19 mouse cellular contexts compared by ENCODE assay signal in genomic region chr12:76430879-76431406, GRCm38 (mm10). TPM values are rescaled to one million over a fixed set of nuclear protein-coding genes. Genes with fewer than 3 reads are reported as not detected.
DNase-seq lines count a peak whose midpoint lies in the region; ATAC-seq and TF ChIP-seq lines count a peak whose summit lies in the region.
"Had no signal": no experiment of that assay in that cellular context is flagged by ENCODE, and none has a peak within 500 bp of the region (broad histone marks: within the 10 kb centered on the region; RNA-seq: fewer than 3 reads in every experiment).

No protein-coding gene starts in this region.

- peak; percentile 24 for DNase-seq in gastrocnemius, adult 18-20 months (ENCODE audit: low spot score)
- no peak for DNase-seq in gastrocnemius, postnatal 10 days
- no peak for DNase-seq in left cerebral cortex, adult 2 months (ENCODE audit: extremely low spot score in 1 of 2, low spot score in 2 of 2)
- no peak for DNase-seq in left cerebral cortex, postnatal 36 days (ENCODE audit: low spot score in 2 of 2)
- no peak for DNase-seq in stomach, postnatal 0 days (ENCODE audit: low spot score)
- DNase-seq in kidney, adult 11 months, result no peak
- DNase-seq: cerebellum, adult 11 months; midbrain, embryonic 14.5 days; retina, postnatal 1 day; thymus, postnatal 25 days had no signal

- no peaks in the 10 kb centered on the region for H3K36me3 ChIP-seq in stomach, embryonic 14.5 days (ENCODE audit: control insufficient read depth, insufficient read depth, low read length)
- no peaks in the 10 kb centered on the region for H3K36me3 ChIP-seq in stomach, postnatal 0 days (ENCODE audit: control insufficient read depth, insufficient read depth, low read length)
- H3K36me3 ChIP-seq: embryonic facial prominence, embryonic 15.5 days; kidney, embryonic 15.5 days; liver, embryonic 12.5 days; neural tube, embryonic 13.5 days had no signal

- 43% methylated on average over 5 of the region's 5 CpGs for WGBS in stomach, embryonic 14.5 days
- WGBS in stomach, postnatal 0 days, result 44% methylated on average over 5 of the region's 5 CpGs

- TF ChIP-seq CTCF in left cerebral cortex, adult 2 months (IDR thresholded peaks at IDR 0.05), result no peak
- TF ChIP-seq CTCF in stomach, postnatal 0 days (IDR thresholded peaks at IDR 0.05; ENCODE audit: low read depth), result no peak

- H3K4me2 ChIP-seq in stomach, embryonic 14.5 days (replicated peaks; ENCODE audit: low read depth, low read length), result no peak overlapping the region
- H3K4me2 ChIP-seq in stomach, postnatal 0 days (replicated peaks; ENCODE audit: low read depth), result no peak overlapping the region
- H3K4me2 ChIP-seq: embryonic facial prominence, embryonic 15.5 days; kidney, embryonic 15.5 days; liver, embryonic 12.5 days; neural tube, embryonic 13.5 days had no signal

- TF ChIP-seq EP300 in stomach, postnatal 0 days (optimal IDR thresholded peaks at IDR 0.05), result no peak

- H3K4me3 ChIP-seq in left cerebral cortex, adult 2 months, result no peak overlapping the region
- no peak overlapping the region for H3K4me3 ChIP-seq in stomach, embryonic 14.5 days (ENCODE audit: low read depth, low read length)
- H3K4me3 ChIP-seq in stomach, postnatal 0 days (ENCODE audit: low read depth, low read length), result no peak overlapping the region
- H3K4me3 ChIP-seq: embryonic facial prominence, embryonic 15.5 days; heart, adult 2 months; kidney, embryonic 15.5 days; liver, embryonic 12.5 days; neural tube, embryonic 13.5 days had no signal

- H3K9me3 ChIP-seq in stomach, embryonic 14.5 days (ENCODE audit: control insufficient read depth, low read depth, low read length), result no peaks in the 10 kb centered on the region
- no peaks in the 10 kb centered on the region for H3K9me3 ChIP-seq in stomach, postnatal 0 days (ENCODE audit: control insufficient read depth, low read length)
- H3K9me3 ChIP-seq: embryonic facial prominence, embryonic 15.5 days; kidney, embryonic 15.5 days; liver, embryonic 12.5 days; neural tube, embryonic 13.5 days had no signal

- no peak for ATAC-seq in stomach, embryonic 14.5 days (ENCODE audit: insufficient number of reproducible peaks, insufficient read depth, low FRiP score, low read depth)
- ATAC-seq in stomach, postnatal 0 days (ENCODE audit: low FRiP score, low TSS enrichment), result no peak
- ATAC-seq: forebrain, embryonic 14.5 days; hindbrain, embryonic 16.5 days; liver, embryonic 12.5 days had no signal

- 0 out of 2 replicates have a peak overlapping the region, but pooled peaks have one; percentile 4 for H3K9ac ChIP-seq in stomach, embryonic 14.5 days (replicated peaks; ENCODE audit: low read depth, low read length)
- no peak overlapping the region for H3K9ac ChIP-seq in stomach, postnatal 0 days (ENCODE audit: low read length)
- H3K9ac ChIP-seq: embryonic facial prominence, embryonic 15.5 days; kidney, embryonic 15.5 days; liver, embryonic 12.5 days; neural tube, embryonic 13.5 days had no signal

- no peaks in the 10 kb centered on the region for H3K4me1 ChIP-seq in stomach, embryonic 14.5 days (ENCODE audit: control insufficient read depth, insufficient read depth, low read length)
- H3K4me1 ChIP-seq in stomach, postnatal 0 days (replicated peaks; ENCODE audit: control insufficient read depth, insufficient read depth), result no peaks in the 10 kb centered on the region; the same call in 1 of the 2 replicates
- H3K4me1 ChIP-seq: liver, embryonic 12.5 days had no signal

- H3K27ac ChIP-seq in left cerebral cortex, adult 2 months, result peak overlapping the region; percentile 71
- H3K27ac ChIP-seq in stomach, embryonic 14.5 days (ENCODE audit: low read length), result no peak overlapping the region
- no peak overlapping the region for H3K27ac ChIP-seq in stomach, postnatal 0 days (replicated peaks)
- H3K27ac ChIP-seq: embryonic facial prominence, embryonic 15.5 days; heart, adult 2 months; kidney, embryonic 15.5 days; liver, embryonic 12.5 days; neural tube, embryonic 13.5 days had no signal

- intact Hi-C loops in left cerebral cortex, adult 2 months (cut with DNase I), result no loop called here
- intact Hi-C loops in left cerebral cortex, postnatal 36 days (cut with DNase I), result no loop called here

- H3K27me3 ChIP-seq in stomach, embryonic 14.5 days (ENCODE audit: control insufficient read depth, insufficient read depth, low read length), result no peaks in the 10 kb centered on the region
- H3K27me3 ChIP-seq in stomach, postnatal 0 days (ENCODE audit: control insufficient read depth, insufficient read depth, low read length), result no peaks in the 10 kb centered on the region

RNA-seq across cellular contexts. Expression of gene Ppp1r36, which starts 13.6 kb away (rescaled TPM):
- total RNA-seq in gastrocnemius, adult 18-20 months (2021), result under 1 TPM in 1 of 2 experiments, not detected in 1; 0.19 TPM
- total RNA-seq in gastrocnemius, postnatal 10 days (2021), result under 1 TPM; 0.34 to 0.38 TPM
- 1 to 10 TPM; 1.1 to 1.4 TPM for total RNA-seq in left cerebral cortex, adult 2 months (2021)
- total RNA-seq in left cerebral cortex, postnatal 36 days (2021), result 1 to 10 TPM; 1.2 to 1.3 TPM
- polyA plus RNA-seq in stomach, embryonic 14.5 days (2014; fragmentation: Nextera tagmentation; extraction: Ambion mirVana), result 3.2 and 4.0 TPM in 2 replicates
- 3.5 and 4.9 TPM in 2 replicates for polyA plus RNA-seq in stomach, postnatal 0 days (2015; fragmentation: Nextera tagmentation; extraction: Ambion mirVana)
- total RNA-seq: MEL had no signal

RNA-seq across cellular contexts. Expression of gene Hspa2, which starts 27.0 kb away (rescaled TPM):
- total RNA-seq in gastrocnemius, adult 18-20 months (2021), result 1 to 10 TPM; 7.1 to 9.7 TPM
- total RNA-seq in gastrocnemius, postnatal 10 days (2021), result 1 to 10 TPM; 7.4 to 8.7 TPM
- total RNA-seq in left cerebral cortex, adult 2 months (2021), result 10 to 100 TPM; 64.9 to 66.4 TPM
- 10 to 100 TPM; 62.5 to 67.5 TPM for total RNA-seq in left cerebral cortex, postnatal 36 days (2021)
- 9.5 and 9.9 TPM in 2 replicates for polyA plus RNA-seq in stomach, embryonic 14.5 days (2014; fragmentation: Nextera tagmentation; extraction: Ambion mirVana)
- polyA plus RNA-seq in stomach, postnatal 0 days (2015; fragmentation: Nextera tagmentation; extraction: Ambion mirVana), result 18.8 and 18.9 TPM in 2 replicates

Comparison
In these comparisons a context has a peak if more than half of its experiments do, and no peak if none do; other contexts are left out.
1. RNA of gene Hspa2, which starts 27.0 kb away (total RNA-seq): 62.5 to 67.5 TPM in left cerebral cortex, postnatal 36 days and 64.9 to 66.4 TPM in left cerebral cortex, adult 2 months; 7.1 to 9.7 TPM in gastrocnemius, adult 18-20 months and 7.4 to 8.7 TPM in gastrocnemius, postnatal 10 days; every median in the first group is over 4 times any median in the second.